Mouse (Mus musculus) embryonic facial prominence, embryonic 12.5 days (tissue): ENCODE data around the gene Ajm1. TPM values are rescaled to one million over a fixed set of nuclear protein-coding genes. Genes with fewer than 3 reads are reported as not detected.

ENCODE experiments used
- ATAC-seq: fragments of 200-750 bp; cut with Nextera tagmentation; 2 replicates; pipeline ENCODE4 v1.8.0; 2017; ENCODE audit not compliant: insufficient number of reproducible peaks, insufficient read depth, low FRiP score, low TSS enrichment
- H3K27ac ChIP-seq: fragments of 300-500 bp; sonication (generic); 2 replicates; pipeline ENCODE4 v1.5.1; 2016; ENCODE audit warnings: mild to moderate bottlenecking
- H3K27me3 ChIP-seq: fragments of 300-500 bp; sonication (generic); 2 replicates; pipeline ENCODE4 v1.6.1; 2016; ENCODE audit warnings: mild to moderate bottlenecking, moderate library complexity
- H3K36me3 ChIP-seq: fragments of 300-500 bp; sonication (generic); 2 replicates; pipeline ENCODE4 v1.6.1; 2016; ENCODE audit warnings: mild to moderate bottlenecking
- H3K4me1 ChIP-seq: fragments of 300-500 bp; sonication (generic); 2 replicates; pipeline ENCODE4 v1.6.1; 2016
- H3K4me2 ChIP-seq: fragments of 300-500 bp; sonication (generic); replicated peaks from 2 replicates; pipeline ENCODE4 v1.6.1; 2016; ENCODE audit warnings: mild to moderate bottlenecking, moderate library complexity
- H3K4me3 ChIP-seq: fragments of 300-500 bp; sonication (generic); 2 replicates; pipeline ENCODE4 v1.5.1; 2016; ENCODE audit warnings: mild to moderate bottlenecking
- H3K9ac ChIP-seq: fragments of 300-500 bp; sonication (generic); 2 replicates; pipeline ENCODE4 v1.6.1; 2016; ENCODE audit warnings: mild to moderate bottlenecking, moderate library complexity
- H3K9me3 ChIP-seq: fragments of 300-500 bp; sonication (generic); 2 replicates; pipeline ENCODE4 v1.6.1; 2016; ENCODE audit warnings: mild to moderate bottlenecking, moderate library complexity
- WGBS: fragments of 180-500 bp; shearing (Covaris S2); methylation state at CpG from one replicate; pipeline ENCODE4 v1.1.7; 2016; 5-methylcytosine and 5-hydroxymethylcytosine counted together
- polyA plus RNA-seq: library from polyadenylated mRNA; unstranded; fragments of >200 nt; fragmentation: Nextera tagmentation; extraction: Ambion mirVana; gene quantifications from 2 replicates; pipeline ENCODE4 v1.2.1, GENCODE M21; 2016

Gene Ajm1
- polyA plus RNA-seq, 1 experiment from 2014 or later = 0.24 TPM

- under 1% methylated on average over 40 of the region's 45 CpGs for WGBS
- Histone ChIP-seq H3K4me3 (peak within 1 kb of the TSS; percentile 65), H3K4me1 (peaks cover 41% of the 10 kb centered on the region), H3K4me2 (peak within 1 kb of the TSS; percentile 94), H3K27ac (peak within 1 kb of the TSS; percentile 85), H3K36me3 (peaks cover 20% of the 10 kb centered on the region), H3K9me3 (no peaks in the 10 kb centered on the region), H3K9ac (peak within 1 kb of the TSS; percentile 69), H3K27me3 (peaks cover 42% of the 10 kb centered on the region)
- peak; percentile 98 for ATAC-seq
Observed at GRCm38 (mm10) chr2:25574579-25575431, 6.8 kb downstream of the Ajm1 start, which contains the start of the genes Mamdc4 and Phpt1. Gene Mamdc4, minus strand, starts transcription at chr2:25574845. Gene Phpt1, minus strand, starts transcription at chr2:25575224.

GRCm38 (mm10) chr2:25574136-25574535, 7.4 kb downstream of the Ajm1 start:
- Histone ChIP-seq H3K27ac (peak overlapping the region; percentile 85; the same call in 1 of the 2 replicates), H3K27me3 (peaks cover 35% of the 10 kb centered on the region), H3K4me1 (peaks cover 34% of the 10 kb centered on the region), H3K36me3 (peaks cover 27% of the 10 kb centered on the region), H3K9me3 (no peaks in the 10 kb centered on the region), H3K4me2 (peak overlapping the region; percentile 94), H3K9ac (peak overlapping the region; percentile 69), H3K4me3 (peak overlapping the region; percentile 65)
- 21% methylated on average over 11 of the region's 11 CpGs for WGBS
- ATAC-seq = no peak

GRCm38 (mm10) chr2:25573068-25573467, 8.5 kb downstream of the Ajm1 start:
- no peak for ATAC-seq
- no peak overlapping the region for H3K27ac ChIP-seq
- H3K4me3 ChIP-seq = no peak overlapping the region
- H3K4me1 ChIP-seq = peaks cover 31% of the 10 kb centered on the region
- peaks cover 37% of the 10 kb centered on the region for H3K36me3 ChIP-seq
- no peak overlapping the region for H3K4me2 ChIP-seq
- H3K9me3 ChIP-seq = no peaks in the 10 kb centered on the region
- H3K27me3 ChIP-seq = peaks cover 24% of the 10 kb centered on the region
- 85% methylated on average over 2 of the region's 2 CpGs for WGBS
- no peak overlapping the region for H3K9ac ChIP-seq

GRCm38 (mm10) chr2:25571221-25571620, 10.3 kb downstream of the Ajm1 start:
- Histone ChIP-seq H3K36me3 (peaks cover 52% of the 10 kb centered on the region), H3K4me1 (peaks cover 21% of the 10 kb centered on the region)

GRCm38 (mm10) chr2:25569323-25569722, 12.2 kb downstream of the Ajm1 start:
- no peaks in the 10 kb centered on the region for H3K9me3 ChIP-seq
- peaks cover 71% of the 10 kb centered on the region for H3K36me3 ChIP-seq
- WGBS = 91% methylated on average over 3 of the region's 3 CpGs
- ATAC-seq = no peak
- no peaks in the 10 kb centered on the region for H3K27me3 ChIP-seq
- no peak overlapping the region for H3K4me3 ChIP-seq
- H3K4me2 ChIP-seq = no peak overlapping the region
- H3K27ac ChIP-seq = no peak overlapping the region
- peaks cover 12% of the 10 kb centered on the region for H3K4me1 ChIP-seq
- no peak overlapping the region for H3K9ac ChIP-seq

More at GRCm38 (mm10) chr2:25571221-25571620, 10.3 kb downstream of the Ajm1 start:
- no peak for ATAC-seq
- Histone ChIP-seq H3K27me3 (peaks cover 6% of the 10 kb centered on the region), H3K4me3 (no peak overlapping the region), H3K27ac (no peak overlapping the region), H3K9me3 (no peaks in the 10 kb centered on the region), H3K4me2 (no peak overlapping the region), H3K9ac (no peak overlapping the region)
- WGBS = 90% methylated on average over 4 of the region's 4 CpGs

GRCm38 (mm10) chr2:25568473-25569019, 13.0 kb downstream of the Ajm1 start:
- Histone ChIP-seq H3K4me1 (peaks cover 5% of the 10 kb centered on the region), H3K27me3 (no peaks in the 10 kb centered on the region), H3K36me3 (peaks cover 79% of the 10 kb centered on the region), H3K9me3 (no peaks in the 10 kb centered on the region), H3K4me2 (no peak overlapping the region), H3K4me3 (no peak overlapping the region), H3K9ac (no peak overlapping the region), H3K27ac (no peak overlapping the region)
- 94% methylated on average over 6 of the region's 6 CpGs for WGBS
- no peak for ATAC-seq

- no peaks in the 10 kb centered on the region for H3K9me3 ChIP-seq
Observed at GRCm38 (mm10) chr2:25566558-25566957, 15.0 kb downstream of the Ajm1 start.

GRCm38 (mm10) chr2:25565741-25566140, 15.8 kb downstream of the Ajm1 start:
- Histone ChIP-seq H3K36me3 (peaks cover 93% of the 10 kb centered on the region), H3K27me3 (no peaks in the 10 kb centered on the region), H3K9ac (no peak overlapping the region), H3K4me2 (no peak overlapping the region), H3K27ac (no peak overlapping the region), H3K4me1 (no peaks in the 10 kb centered on the region), H3K4me3 (no peak overlapping the region), H3K9me3 (no peaks in the 10 kb centered on the region)
- ATAC-seq = no peak
- WGBS = 90% methylated on average over 8 of the region's 8 CpGs

More at GRCm38 (mm10) chr2:25566558-25566957, 15.0 kb downstream of the Ajm1 start:
- H3K36me3 ChIP-seq = peaks cover 89% of the 10 kb centered on the region
- no peak for ATAC-seq
- no peak overlapping the region for H3K4me2 ChIP-seq
- no peak overlapping the region for H3K9ac ChIP-seq
- no peak overlapping the region for H3K4me3 ChIP-seq
- no peaks in the 10 kb centered on the region for H3K27me3 ChIP-seq
- no peaks in the 10 kb centered on the region for H3K4me1 ChIP-seq
- 81% methylated on average over 6 of the region's 6 CpGs for WGBS
- H3K27ac ChIP-seq = no peak overlapping the region

- no peak for ATAC-seq
- Histone ChIP-seq H3K4me3 (no peak overlapping the region), H3K4me1 (peaks cover 16% of the 10 kb centered on the region), H3K36me3 (peaks cover 71% of the 10 kb centered on the region), H3K9ac (no peak overlapping the region), H3K9me3 (no peaks in the 10 kb centered on the region), H3K27me3 (no peaks in the 10 kb centered on the region), H3K27ac (no peak overlapping the region), H3K4me2 (no peak overlapping the region)
- WGBS = 78% methylated on average over 9 of the region's 9 CpGs
Observed at GRCm38 (mm10) chr2:25561946-25562345, 19.6 kb downstream of the Ajm1 start.

GRCm38 (mm10) chr2:25560551-25560950, 21.0 kb downstream of the Ajm1 start:
- H3K4me1 ChIP-seq = peaks cover 20% of the 10 kb centered on the region
- no peaks in the 10 kb centered on the region for H3K27me3 ChIP-seq
- 83% methylated on average over 8 of the region's 8 CpGs for WGBS
- H3K4me3 ChIP-seq = no peak overlapping the region
- H3K4me2 ChIP-seq = no peak overlapping the region
- no peak for ATAC-seq
- H3K27ac ChIP-seq = no peak overlapping the region
- no peak overlapping the region for H3K9ac ChIP-seq
- H3K36me3 ChIP-seq = peaks cover 57% of the 10 kb centered on the region
- H3K9me3 ChIP-seq = no peaks in the 10 kb centered on the region

GRCm38 (mm10) chr2:25558774-25559173, 22.8 kb downstream of the Ajm1 start:
- H3K36me3 ChIP-seq = peaks cover 40% of the 10 kb centered on the region
- H3K27ac ChIP-seq = no peak overlapping the region
- 57% methylated on average over 6 of the region's 6 CpGs for WGBS
- H3K4me3 ChIP-seq = peak overlapping the region; percentile 97
- H3K9ac ChIP-seq = peak overlapping the region; percentile 93
- H3K9me3 ChIP-seq = no peaks in the 10 kb centered on the region
- ATAC-seq = no peak
- peaks cover 20% of the 10 kb centered on the region for H3K4me1 ChIP-seq
- no peaks in the 10 kb centered on the region for H3K27me3 ChIP-seq
- H3K4me2 ChIP-seq = peak overlapping the region; percentile 94

- peaks cover 31% of the 10 kb centered on the region for H3K36me3 ChIP-seq
- ATAC-seq = peak; percentile 28; the same call in 1 of the 2 replicates
- WGBS = under 1% methylated on average over 24 of the region's 24 CpGs
Observed at GRCm38 (mm10) chr2:25557964-25558360, 23.6 kb downstream of the Ajm1 start.

More at GRCm38 (mm10) chr2:25557964-25558360, 23.6 kb downstream of the Ajm1 start:
- Histone ChIP-seq H3K27ac (peak overlapping the region; percentile 65; the same call in 1 of the 2 replicates), H3K9ac (peak overlapping the region; percentile 93), H3K4me3 (peak overlapping the region; percentile 97), H3K4me1 (peaks cover 20% of the 10 kb centered on the region), H3K9me3 (no peaks in the 10 kb centered on the region), H3K27me3 (no peaks in the 10 kb centered on the region), H3K4me2 (peak overlapping the region; percentile 94)
